Mouse (Mus musculus): ENCODE results near the gene Tedc1.

DNA sequence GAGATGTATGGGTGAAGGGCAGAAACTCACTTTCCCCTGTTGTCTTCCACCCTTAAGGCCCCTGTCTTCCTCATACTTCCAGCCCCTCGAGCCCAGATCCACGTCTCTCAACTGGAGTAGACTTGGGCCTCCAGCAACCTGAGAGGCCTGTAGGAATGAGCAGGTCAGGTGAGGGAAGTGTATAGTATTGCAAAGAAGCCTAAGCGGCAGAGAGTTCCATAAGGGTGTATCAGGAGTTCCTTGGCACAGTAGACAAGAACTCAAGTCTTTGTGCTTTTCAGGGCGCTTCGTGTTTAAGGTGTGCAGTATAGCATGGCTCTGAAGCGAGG lies 1.5 kb upstream of the Tedc1 start:
- TF ChIP-seq CTCF (IDR thresholded peaks at IDR 0.05; ENCODE audit: borderline replicate concordance, extremely low read depth, insufficient read depth, insufficient read length) (no peak), POLR2A (IDR thresholded peaks at IDR 0.05; ENCODE audit: borderline replicate concordance, extremely low read depth, insufficient read depth, insufficient read length, poor library complexity, severe bottlenecking) (no peak)

Measured in brain, embryonic 14.5 days (tissue).